Mouse (Mus musculus) stomach, postnatal 0 days (tissue): ENCODE data around the gene Epb41l5. TPM values are rescaled to one million over a fixed set of nuclear protein-coding genes. Genes with fewer than 3 reads are reported as not detected.

Source experiments
- ATAC-seq: fragments of 200-750 bp; cut with Nextera tagmentation; 2 replicates; pipeline ENCODE4 v1.8.0; 2017; ENCODE audit not compliant: low FRiP score, low TSS enrichment
- DNase-seq: peaks from one replicate; pipeline ENCODE4 v3.0.0-alpha.2; 2016; ENCODE audit warnings: low spot score
- H3K27ac ChIP-seq: fragments of 300-500 bp; sonication (generic); replicated peaks from 2 replicates; pipeline ENCODE4 v1.5.1; 2014; ENCODE audit warnings: mild to moderate bottlenecking, control low read depth
- H3K27me3 ChIP-seq: fragments of 300-500 bp; sonication (generic); 2 replicates; pipeline ENCODE4 v1.6.1; 2014; ENCODE audit warnings: low read length; ENCODE audit not compliant: control insufficient read depth, insufficient read depth
- H3K36me3 ChIP-seq: fragments of 300-500 bp; sonication (generic); 2 replicates; pipeline ENCODE4 v1.6.1; 2014; ENCODE audit warnings: low read length, mixed read lengths; ENCODE audit not compliant: control insufficient read depth, insufficient read depth
- H3K4me1 ChIP-seq: fragments of 300-500 bp; sonication (generic); replicated peaks from 2 replicates; pipeline ENCODE4 v1.6.1; 2014; ENCODE audit warnings: antibody characterized with exemption; ENCODE audit not compliant: control insufficient read depth, insufficient read depth
- H3K4me2 ChIP-seq: fragments of 300-500 bp; sonication (generic); replicated peaks from 2 replicates; pipeline ENCODE4 v1.6.1; 2014; ENCODE audit warnings: low read depth, mild to moderate bottlenecking, control low read depth, moderate library complexity
- H3K4me3 ChIP-seq: fragments of 300-500 bp; sonication (generic); 2 replicates; pipeline ENCODE4 v1.5.1; 2014; ENCODE audit warnings: low read depth, low read length, control low read depth
- H3K9ac ChIP-seq: fragments of 300-500 bp; sonication (generic); 2 replicates; pipeline ENCODE4 v1.6.1; 2014; ENCODE audit warnings: mild to moderate bottlenecking, low read length, control low read depth, mixed read lengths
- H3K9me3 ChIP-seq: fragments of 300-500 bp; sonication (generic); 2 replicates; pipeline ENCODE4 v1.6.1; 2016; ENCODE audit warnings: low read length; ENCODE audit not compliant: control insufficient read depth
- CTCF ChIP-seq: IDR thresholded peaks from 2 replicates; pipeline ENCODE4 v1.5.1; 2016; ENCODE audit warnings: antibody characterized with exemption, low read depth, mild to moderate bottlenecking, moderate library complexity
- EP300 ChIP-seq: optimal IDR thresholded peaks from 2 replicates; pipeline ENCODE3; 2016; ENCODE audit warnings: antibody characterized with exemption
- WGBS: fragments of 180-500 bp; shearing (Covaris S2); extraction: QIAGEN DNeasy Blood & Tissue Kit; methylation state at CpG from one replicate; pipeline ENCODE4 v1.1.7; 2014; 5-methylcytosine and 5-hydroxymethylcytosine counted together
- polyA plus RNA-seq: library from polyadenylated mRNA; unstranded; fragments of >200 nt; fragmentation: Nextera tagmentation; extraction: Ambion mirVana; gene quantifications from 2 replicates; pipeline ENCODE4 v1.2.1, GENCODE M21; 2015

The Epb41l5 gene
- polyA plus RNA-seq, 1 experiment from 2014 or later, result 17.7 TPM

DNA sequence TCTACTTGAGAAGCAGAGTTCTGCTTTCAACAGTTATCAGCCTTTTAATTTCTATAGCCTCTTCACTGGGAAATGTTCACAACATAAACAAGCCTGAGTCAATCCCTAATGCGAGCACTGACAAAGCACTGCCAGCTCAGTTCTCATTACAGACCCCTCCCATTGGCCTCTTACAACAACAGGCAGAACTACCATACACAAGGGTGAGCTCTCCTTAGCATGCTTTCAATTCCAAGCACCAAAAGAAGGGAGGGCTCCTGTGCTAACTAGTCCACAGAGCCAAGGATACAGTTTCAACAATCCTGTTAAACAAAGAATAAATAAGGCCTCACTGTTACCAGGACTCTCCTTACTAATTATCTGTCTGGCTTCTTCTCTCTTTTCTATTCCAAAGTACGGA is 24.4 kb downstream of the Epb41l5 start:
- Histone ChIP-seq H3K9me3 (no peaks in the 10 kb centered on the region), H3K4me2 (no peak overlapping the region), H3K4me3 (no peak overlapping the region), H3K4me1 (no peaks in the 10 kb centered on the region), H3K36me3 (no peaks in the 10 kb centered on the region), H3K9ac (no peak overlapping the region), H3K27ac (no peak overlapping the region; the same call in 1 of the 2 replicates), H3K27me3 (no peaks in the 10 kb centered on the region)
- 26% methylated on average over 2 of the region's 2 CpGs for WGBS
- ATAC-seq (no peak), DNase-seq (no peak)
- TF ChIP-seq EP300 (no peak), CTCF (no peak)

DNA sequence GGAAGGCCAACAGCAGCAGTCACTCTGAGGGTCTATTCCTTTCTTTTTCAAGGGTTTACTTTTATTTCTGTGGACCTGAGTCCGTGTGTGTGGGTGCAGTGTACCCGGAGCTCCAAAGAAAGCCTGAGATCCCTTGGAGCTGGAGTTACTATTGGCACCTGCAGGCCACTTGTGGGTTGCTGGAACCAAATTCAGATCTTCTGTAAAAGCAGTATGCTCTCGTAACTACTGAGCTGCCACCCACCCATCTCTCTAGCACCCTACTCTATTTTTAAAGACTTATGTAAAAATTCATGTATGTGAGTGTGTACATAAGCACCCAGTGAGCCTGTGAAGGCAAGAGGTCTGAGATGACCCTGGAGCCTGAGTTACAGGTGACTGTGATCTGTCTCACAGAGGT is 43.4 kb downstream of the Epb41l5 start:
- H3K27me3 ChIP-seq, result no peaks in the 10 kb centered on the region
- no peak overlapping the region for H3K4me3 ChIP-seq
- no peak overlapping the region for H3K4me2 ChIP-seq
- ATAC-seq (no peak), DNase-seq (no peak)
- H3K27ac ChIP-seq, result no peak overlapping the region
- H3K9ac ChIP-seq, result no peak overlapping the region
- no peaks in the 10 kb centered on the region for H3K9me3 ChIP-seq
- TF ChIP-seq EP300 (no peak), CTCF (no peak)
- H3K36me3 ChIP-seq, result no peaks in the 10 kb centered on the region
- H3K4me1 ChIP-seq, result no peaks in the 10 kb centered on the region
- 87% methylated on average over 3 of the region's 3 CpGs for WGBS

DNA sequence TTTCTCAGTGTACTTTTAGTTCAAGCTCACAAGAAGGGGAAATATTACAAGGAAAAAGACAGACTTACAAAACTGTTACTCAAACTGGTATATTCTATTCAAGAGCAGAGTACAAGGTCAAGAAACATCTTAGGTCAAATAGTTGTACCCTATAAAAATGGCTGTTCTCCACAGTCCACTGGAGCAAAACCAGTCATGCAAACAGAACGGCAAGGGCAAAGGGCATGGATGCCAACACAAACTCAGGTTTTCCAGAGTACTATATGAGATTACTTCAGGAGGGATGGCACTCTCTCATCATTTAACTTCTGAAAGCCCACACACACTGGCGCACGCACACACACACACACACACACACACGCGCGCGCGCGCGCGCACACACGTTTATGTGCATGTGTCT is 46.4 kb downstream of the Epb41l5 start:
- Histone ChIP-seq H3K4me3 (no peak overlapping the region), H3K36me3 (no peaks in the 10 kb centered on the region), H3K4me1 (no peaks in the 10 kb centered on the region), H3K9ac (no peak overlapping the region), H3K4me2 (no peak overlapping the region), H3K9me3 (no peaks in the 10 kb centered on the region), H3K27me3 (no peaks in the 10 kb centered on the region), H3K27ac (no peak overlapping the region)
- WGBS, result 96% methylated on average over 12 of the region's 12 CpGs
- ATAC-seq (no peak), DNase-seq (no peak)
- TF ChIP-seq CTCF (no peak), EP300 (no peak)

DNA sequence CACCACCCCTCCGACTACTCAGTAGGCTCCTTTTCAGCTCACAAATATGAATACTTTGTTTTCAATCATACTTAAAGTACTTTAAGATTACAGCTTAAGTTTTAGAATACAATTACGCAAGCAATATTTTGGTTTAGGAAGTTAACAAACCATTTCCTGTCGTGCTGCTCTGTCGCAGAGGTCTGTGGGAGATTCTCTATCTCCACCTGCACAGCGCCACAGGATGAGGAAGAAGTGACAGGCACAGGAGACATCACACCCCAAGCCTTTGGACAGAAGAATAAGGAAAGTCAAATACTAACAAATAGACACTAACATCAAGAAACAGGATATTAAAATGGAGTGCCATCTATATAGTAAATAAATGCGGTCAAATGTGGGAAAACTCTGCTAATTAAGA is 49.9 kb downstream of the Epb41l5 start:
- Histone ChIP-seq H3K9me3 (no peaks in the 10 kb centered on the region), H3K4me2 (no peak overlapping the region), H3K4me1 (no peaks in the 10 kb centered on the region), H3K27ac (no peak overlapping the region), H3K27me3 (no peaks in the 10 kb centered on the region), H3K9ac (no peak overlapping the region), H3K36me3 (no peaks in the 10 kb centered on the region), H3K4me3 (no peak overlapping the region)
- DNase-seq (no peak), ATAC-seq (no peak)
- WGBS, result 77% methylated on average over 6 of the region's 6 CpGs
- TF ChIP-seq CTCF (no peak), EP300 (no peak)

DNA sequence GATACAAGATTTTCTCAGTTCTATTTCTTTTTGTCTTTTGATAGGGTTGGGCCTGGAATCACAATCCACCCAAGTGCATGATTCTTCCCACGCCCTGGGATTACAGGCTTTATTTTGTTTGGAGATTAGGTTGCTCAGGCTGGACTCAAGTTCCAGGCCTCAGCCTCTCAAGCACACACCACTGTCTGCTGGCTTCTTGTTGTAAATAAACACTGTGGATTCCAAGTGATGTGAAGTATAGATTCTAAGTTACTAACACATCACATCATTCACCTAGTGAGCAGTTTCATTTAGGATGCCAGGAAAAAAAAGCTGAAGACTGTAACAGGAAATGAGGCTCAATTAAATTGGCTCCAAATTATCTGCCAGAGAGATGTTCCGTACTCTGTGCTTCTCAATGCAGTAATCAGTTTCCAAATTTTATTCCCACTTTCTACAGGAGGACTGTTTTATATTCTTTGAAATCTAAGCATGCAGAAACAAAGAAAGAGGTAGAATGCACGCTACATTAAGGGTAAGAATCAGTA is 51.8 kb downstream of the Epb41l5 start:
- no peaks in the 10 kb centered on the region for H3K9me3 ChIP-seq
- H3K4me1 ChIP-seq, result no peaks in the 10 kb centered on the region
- DNase-seq, result no peak
- no peak overlapping the region for H3K27ac ChIP-seq
- no peaks in the 10 kb centered on the region for H3K27me3 ChIP-seq
- no peak overlapping the region for H3K4me2 ChIP-seq
- no peaks in the 10 kb centered on the region for H3K36me3 ChIP-seq
- no peak for TF ChIP-seq EP300
- no peak for TF ChIP-seq CTCF
- ATAC-seq, result no peak
- H3K4me3 ChIP-seq, result no peak overlapping the region
- no peak overlapping the region for H3K9ac ChIP-seq
- WGBS, result 58% methylated on average over 3 of the region's 3 CpGs

DNA sequence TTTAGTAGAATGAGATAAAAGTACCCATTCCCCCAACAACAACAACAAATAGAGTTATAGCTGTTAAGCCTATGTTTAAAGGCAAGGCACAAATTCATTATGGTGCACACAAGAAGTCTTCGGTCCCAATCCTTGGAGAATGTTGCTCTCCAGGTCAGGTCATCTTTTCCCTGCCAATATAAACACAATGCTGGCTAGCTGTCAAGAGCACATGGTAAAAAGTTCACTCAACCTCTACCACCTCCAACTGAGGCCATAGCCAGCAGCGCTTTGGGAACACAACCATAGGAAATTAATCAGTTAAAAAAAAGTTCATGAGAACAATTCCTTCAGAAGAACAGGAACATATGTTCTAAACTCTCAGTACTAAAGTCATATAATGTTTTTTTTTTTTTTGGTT is 58.8 kb downstream of the Epb41l5 start:
- H3K27me3 ChIP-seq, result no peaks in the 10 kb centered on the region
- H3K4me1 ChIP-seq, result no peaks in the 10 kb centered on the region
- H3K27ac ChIP-seq, result no peak overlapping the region
- DNase-seq (peak; percentile 33), ATAC-seq (0 out of 2 replicates have a peak, but pooled peaks have one; percentile 38)
- no peak overlapping the region for H3K9ac ChIP-seq
- H3K36me3 ChIP-seq, result no peaks in the 10 kb centered on the region
- H3K4me2 ChIP-seq, result no peak overlapping the region
- no peak for TF ChIP-seq EP300
- no peak for TF ChIP-seq CTCF
- no peak overlapping the region for H3K4me3 ChIP-seq
- WGBS, result 47% methylated on average over 2 of the region's 2 CpGs
- H3K9me3 ChIP-seq, result no peaks in the 10 kb centered on the region
